Mouse (Mus musculus) limb, embryonic 14.5 days (tissue): ENCODE measurements around the gene Klf2. TPM values are rescaled to one million over a fixed set of nuclear protein-coding genes. Genes with fewer than 3 reads are reported as not detected.
A peak's percentile ranks its signal among the peaks of the same experiment; 100 is the strongest.

Source experiments
- ATAC-seq: fragments of 200-750 bp; cut with Nextera tagmentation; 2 replicates; pipeline ENCODE4 v1.8.0; 2017; ENCODE audit warnings: low read depth, moderate number of reproducible peaks, moderate TSS enrichment; ENCODE audit not compliant: low FRiP score
- DNase-seq: peaks from one replicate; pipeline ENCODE4 v3.0.0-alpha.2; 2015; ENCODE audit warnings: low spot score
- H3K27ac ChIP-seq: fragments of 300-500 bp; sonication (generic); replicated peaks from 2 replicates; pipeline ENCODE4 v1.5.1; 2014; ENCODE audit warnings: low read depth, mild to moderate bottlenecking, low read length, moderate library complexity, mixed read lengths
- H3K27me3 ChIP-seq: fragments of 300-500 bp; sonication (generic); 2 replicates; pipeline ENCODE4 v1.6.1; 2014; ENCODE audit warnings: low read length, mixed read lengths; ENCODE audit not compliant: control insufficient read depth, insufficient read depth
- H3K36me3 ChIP-seq: fragments of 300-500 bp; sonication (generic); 2 replicates; pipeline ENCODE4 v1.6.1; 2014; ENCODE audit warnings: mild to moderate bottlenecking, low read length, moderate library complexity, mixed read lengths; ENCODE audit not compliant: control insufficient read depth, insufficient read depth
- H3K4me1 ChIP-seq: fragments of 300-500 bp; sonication (generic); 2 replicates; pipeline ENCODE4 v1.6.1; 2014; ENCODE audit warnings: antibody characterized with exemption, low read length, mixed read lengths; ENCODE audit not compliant: control insufficient read depth, insufficient read depth
- H3K4me2 ChIP-seq: fragments of 300-500 bp; sonication (generic); replicated peaks from 2 replicates; pipeline ENCODE4 v1.6.1; 2014; ENCODE audit warnings: low read depth, mild to moderate bottlenecking, low read length, moderate library complexity; ENCODE audit not compliant: severe bottlenecking
- H3K4me3 ChIP-seq: fragments of 300-500 bp; sonication (generic); replicated peaks from 2 replicates; pipeline ENCODE4 v1.5.1; 2014; ENCODE audit warnings: low read length
- H3K9ac ChIP-seq: fragments of 300-500 bp; sonication (generic); 2 replicates; pipeline ENCODE4 v1.6.1; 2014; ENCODE audit warnings: mild to moderate bottlenecking, low read depth, low read length, moderate library complexity; ENCODE audit not compliant: severe bottlenecking
- H3K9me3 ChIP-seq: fragments of 300-500 bp; sonication (generic); 2 replicates; pipeline ENCODE4 v1.6.1; 2016; ENCODE audit warnings: low read length; ENCODE audit not compliant: control insufficient read depth
- POLR2A ChIP-seq: fragments of 200-500 bp; IDR thresholded peaks from 2 replicates; pipeline ENCODE4 v1.8.0; 2012; ENCODE audit warnings: inconsistent platforms, mild to moderate bottlenecking, moderate library complexity, borderline replicate concordance; ENCODE audit not compliant: insufficient read depth, insufficient read length; ENCODE audit errors: extremely low read depth
- WGBS: fragments of 180-500 bp; shearing (Covaris S2); extraction: QIAGEN DNeasy Blood & Tissue Kit; methylation state at CpG from one replicate; pipeline ENCODE4 v1.1.7; 2014; 5-methylcytosine and 5-hydroxymethylcytosine counted together
- polyA plus RNA-seq, 2 experiments: library from polyadenylated mRNA; depleted of rRNA in 1 of 2; stranded (reverse) in 1 of 2; unstranded in 1 of 2; fragments of >200 nt; fragmentation: Nextera tagmentation in 1 of 2; extraction: Ambion mirVana in 1 of 2; gene quantifications; 2 replicates each; pipeline versions ENCODE4 v1.2.1 to v1.2.3; 2012 to 2014

Gene Klf2
- polyA plus RNA-seq (2012; rRNA removed), result 36.7 and 50.7 TPM in 2 replicates
- 20.1 and 21.6 TPM in 2 replicates for polyA plus RNA-seq (2014; fragmentation: Nextera tagmentation; extraction: Ambion mirVana)

DNA sequence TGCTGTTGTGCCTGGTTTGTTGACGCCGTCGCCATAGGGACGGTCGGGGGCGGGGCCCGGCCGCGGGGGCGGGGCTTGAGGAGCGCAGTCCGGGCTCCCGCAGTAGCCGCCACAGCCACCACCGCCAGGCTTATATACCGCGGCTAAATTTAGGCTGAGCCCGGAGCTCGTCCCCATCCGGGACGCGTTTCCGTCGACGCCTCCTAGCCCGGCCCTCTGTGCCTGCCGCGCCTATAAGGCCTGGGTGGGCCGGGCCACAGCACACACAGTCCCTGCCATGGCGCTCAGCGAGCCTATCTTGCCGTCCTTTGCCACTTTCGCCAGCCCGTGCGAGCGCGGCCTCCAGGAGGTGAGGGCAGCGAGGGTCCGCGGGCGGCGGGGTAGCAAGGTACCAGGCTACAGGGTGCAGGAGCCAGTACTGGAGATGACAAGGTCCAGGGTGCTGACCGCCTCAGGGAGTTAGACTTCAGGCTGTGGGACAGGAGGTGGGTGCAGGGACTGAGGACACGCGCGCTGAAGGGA, at the start of gene Klf2:
Gene Klf2, plus strand, starts transcription at position 233 of the 522 bp plus-strand sequence.
- Histone ChIP-seq H3K4me3 (peak within 1 kb of the TSS; percentile 48), H3K4me2 (peak within 1 kb of the TSS; percentile 68), H3K9me3 (no peaks in the 10 kb centered on the region; the same call in 1 of the 2 replicates), H3K27me3 (peaks cover 28% of the 10 kb centered on the region), H3K27ac (peak within 1 kb of the TSS; percentile 58; the same call in 1 of the 2 replicates), H3K36me3 (peaks cover 13% of the 10 kb centered on the region), H3K9ac (peak within 1 kb of the TSS; percentile 66), H3K4me1 (peaks cover 9% of the 10 kb centered on the region; the same call in 1 of the 2 replicates)
- 0% methylated on average over 30 of the region's 46 CpGs for WGBS
- ATAC-seq, result peak; percentile 98
- peak; percentile 94 for DNase-seq
- peak; percentile 59; the same call in 1 of the 2 replicates for TF ChIP-seq POLR2A

DNA sequence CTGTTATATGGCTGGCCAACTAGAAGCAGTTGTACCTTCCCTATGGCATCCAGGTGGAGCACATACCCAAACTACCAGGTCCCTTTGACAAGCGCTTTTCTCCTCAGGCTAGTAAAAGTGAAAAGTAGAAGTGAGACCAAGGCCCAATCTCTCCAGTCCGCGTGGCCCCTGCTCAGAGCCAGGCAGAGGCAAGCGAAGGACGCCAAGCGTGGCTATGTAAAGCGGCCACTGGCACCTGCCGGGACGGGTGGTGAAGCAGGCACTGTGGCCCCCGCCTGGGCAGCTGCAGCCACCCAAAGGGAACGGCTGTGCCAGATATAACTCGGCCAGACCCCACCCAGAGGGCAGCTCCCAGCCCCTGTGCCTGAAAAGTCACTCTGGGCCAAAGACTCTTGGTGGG, 48.2 kb upstream of the Klf2 start:
- no peak for DNase-seq
- no peaks in the 10 kb centered on the region for H3K36me3 ChIP-seq

DNA sequence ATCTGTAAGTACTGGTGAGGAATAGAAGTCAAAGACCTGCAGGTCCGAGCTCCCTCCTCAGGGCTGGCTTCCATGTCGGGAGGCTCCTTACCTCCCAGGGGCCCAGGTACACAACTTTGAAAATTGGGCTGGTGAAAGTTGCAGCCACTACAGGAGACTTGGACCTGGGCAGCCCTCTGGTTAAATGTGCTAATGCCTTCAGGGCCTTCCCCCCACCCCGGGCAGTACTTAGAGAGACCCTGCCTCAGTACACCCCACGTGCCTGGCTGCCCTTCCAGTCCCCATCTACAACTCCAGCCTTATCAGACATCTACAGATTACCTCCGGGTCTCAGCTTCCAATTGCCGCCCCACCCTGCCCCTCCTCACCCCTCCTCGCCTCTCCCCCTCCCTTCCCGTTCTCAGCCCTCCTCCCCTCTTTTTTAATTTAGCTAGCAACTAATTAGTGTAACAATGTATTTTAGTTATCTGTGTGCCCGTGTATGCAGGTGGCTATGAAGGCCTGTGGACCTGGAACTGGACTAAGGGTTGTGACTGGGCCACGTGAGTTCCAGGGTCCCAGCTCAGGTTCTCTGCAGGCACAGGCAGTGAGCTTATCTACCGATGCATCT, 47.7 kb upstream of the Klf2 start:
- H3K36me3 ChIP-seq, result no peaks in the 10 kb centered on the region
- TF ChIP-seq POLR2A, result no peak

More for the DNA sequence above, 48.2 kb upstream of the Klf2 start:
- no peak overlapping the region for H3K4me2 ChIP-seq
- H3K27ac ChIP-seq, result no peak overlapping the region
- 83% methylated on average over 12 of the region's 12 CpGs for WGBS
- H3K9ac ChIP-seq, result no peak overlapping the region
- H3K9me3 ChIP-seq, result no peaks in the 10 kb centered on the region
- H3K27me3 ChIP-seq, result no peaks in the 10 kb centered on the region
- H3K4me3 ChIP-seq, result no peak overlapping the region
- H3K4me1 ChIP-seq, result no peaks in the 10 kb centered on the region
- ATAC-seq, result no peak
- TF ChIP-seq POLR2A, result no peak

DNA sequence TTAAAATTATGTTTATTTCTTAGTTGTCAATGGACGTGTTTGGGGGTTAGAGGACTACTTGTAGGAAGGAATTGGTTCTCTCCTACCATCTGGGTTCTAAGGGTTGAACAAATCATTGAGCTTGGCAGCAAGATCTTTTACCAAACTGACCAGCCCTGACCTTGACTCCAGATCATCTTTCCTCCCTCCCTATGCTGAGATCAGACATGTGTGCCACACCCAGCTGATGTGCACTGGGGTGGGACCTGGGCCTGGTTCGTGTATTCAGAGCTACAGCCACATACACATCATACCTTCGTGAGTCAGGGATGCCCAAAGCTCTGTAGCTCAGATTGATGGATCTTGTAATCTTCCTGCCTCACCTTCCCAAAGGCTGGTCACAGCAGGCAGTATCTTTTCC, 47.1 kb upstream of the Klf2 start:
- H3K9me3 ChIP-seq, result no peaks in the 10 kb centered on the region
- no peak for ATAC-seq
- no peak for DNase-seq
- H3K4me2 ChIP-seq, result no peak overlapping the region
- H3K4me1 ChIP-seq, result no peaks in the 10 kb centered on the region
- H3K4me3 ChIP-seq, result no peak overlapping the region
- H3K36me3 ChIP-seq, result no peaks in the 10 kb centered on the region
- TF ChIP-seq POLR2A, result no peak
- H3K27ac ChIP-seq, result no peak overlapping the region
- 69% methylated on average over 3 of the region's 3 CpGs for WGBS
- H3K9ac ChIP-seq, result no peak overlapping the region
- no peaks in the 10 kb centered on the region for H3K27me3 ChIP-seq

More for the DNA sequence above, 47.7 kb upstream of the Klf2 start:
- no peaks in the 10 kb centered on the region for H3K9me3 ChIP-seq
- H3K4me1 ChIP-seq, result no peaks in the 10 kb centered on the region
- H3K4me2 ChIP-seq, result no peak overlapping the region
- no peaks in the 10 kb centered on the region for H3K27me3 ChIP-seq
- no peak overlapping the region for H3K9ac ChIP-seq
- 74% methylated on average over 11 of the region's 11 CpGs for WGBS
- DNase-seq (no peak), ATAC-seq (no peak)
- H3K27ac ChIP-seq, result no peak overlapping the region
- H3K4me3 ChIP-seq, result no peak overlapping the region

DNA sequence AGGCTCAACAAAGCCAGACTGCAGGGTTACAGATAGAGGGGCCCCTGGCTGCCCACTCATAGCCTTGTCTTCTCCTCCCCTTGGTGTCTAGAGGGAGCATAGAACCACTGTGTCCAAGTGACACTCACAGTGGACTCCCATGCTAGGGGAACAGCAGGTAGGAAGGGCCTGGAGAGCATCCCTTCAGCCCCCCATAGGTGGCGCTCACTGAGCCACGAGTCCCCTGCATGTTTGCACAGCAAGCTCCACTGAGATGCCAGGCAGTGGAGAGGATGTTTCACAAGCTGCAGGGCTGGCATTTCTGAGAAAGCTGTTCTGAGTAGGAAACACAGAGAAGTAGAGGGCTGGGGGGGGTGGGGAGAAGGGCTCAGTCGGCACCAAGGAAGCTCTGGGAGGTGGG, 46.5 kb upstream of the Klf2 start:
- Histone ChIP-seq H3K9ac (no peak overlapping the region; the same call in 1 of the 2 replicates), H3K27me3 (no peaks in the 10 kb centered on the region), H3K4me3 (no peak overlapping the region), H3K9me3 (no peaks in the 10 kb centered on the region), H3K4me1 (no peaks in the 10 kb centered on the region), H3K4me2 (no peak overlapping the region), H3K36me3 (no peaks in the 10 kb centered on the region), H3K27ac (no peak overlapping the region)
- DNase-seq, result peak; percentile 26
- TF ChIP-seq POLR2A, result no peak
- no peak for ATAC-seq
- WGBS, result 20% methylated on average over 3 of the region's 3 CpGs
